Mouse (Mus musculus): ENCODE measurements at regions not wholly inside any gene's neighbourhood (a gene's known extent, or its start where the extent isn't known, plus 50 kb on each side); places are given as distances from the start of the nearest gene placed in this dataset.

- DNase-seq (ENCODE audit: low read depth, low spot score) = peak; percentile 23
Observed at GRCm38 (mm10) chr6:31899055-31899454, 151.0 kb upstream of the 1700012A03Rik start.

- DNase-seq (ENCODE audit: low read depth, low spot score) = peak; percentile 66
Observed at GRCm38 (mm10) chr6:31898609-31899008, 151.4 kb upstream of the 1700012A03Rik start.

DNA sequence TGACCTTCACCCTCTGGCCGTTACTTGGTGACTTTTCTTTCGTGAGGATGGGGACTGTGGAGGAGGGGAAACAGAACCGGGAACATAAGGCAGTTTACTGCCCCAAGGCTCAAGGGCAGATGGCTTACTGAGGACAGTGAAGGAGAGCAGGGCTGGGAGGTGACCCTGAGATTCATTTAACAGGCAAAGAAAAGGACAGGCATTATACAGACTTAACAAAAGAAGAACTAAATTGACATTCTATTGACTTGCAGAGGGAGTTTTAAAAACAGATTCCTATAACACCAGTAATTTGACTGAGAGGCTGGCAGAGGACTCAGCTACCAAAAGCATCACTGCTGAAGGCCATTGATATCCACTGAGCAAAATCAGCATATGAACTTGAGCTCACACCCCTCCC lies 153.0 kb upstream of the 1700012A03Rik start:
- peak; percentile 78 for DNase-seq (ENCODE audit: low read depth, low spot score)

DNA sequence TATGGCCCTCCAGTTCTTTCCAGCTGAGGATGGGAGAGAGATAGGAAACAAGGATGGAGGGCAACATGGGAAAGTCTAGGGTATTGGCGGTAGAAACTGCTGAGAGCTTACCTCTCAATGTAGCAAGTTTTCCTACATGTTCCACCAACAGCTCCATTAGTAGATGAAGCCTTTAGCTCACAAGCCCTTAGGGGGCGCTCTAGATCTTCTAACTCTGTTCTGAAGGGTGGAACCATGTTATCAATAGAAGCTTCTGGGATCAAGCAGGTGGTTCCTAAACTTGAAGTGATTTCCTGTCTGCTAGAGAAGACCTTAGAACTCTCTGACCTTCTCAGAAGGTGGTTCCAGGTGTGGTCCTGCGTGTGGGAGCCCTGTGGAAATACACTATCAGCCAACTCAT lies 154.2 kb upstream of the 1700012A03Rik start:
- DNase-seq (ENCODE audit: low read depth, low spot score) = peak; percentile 60

DNA sequence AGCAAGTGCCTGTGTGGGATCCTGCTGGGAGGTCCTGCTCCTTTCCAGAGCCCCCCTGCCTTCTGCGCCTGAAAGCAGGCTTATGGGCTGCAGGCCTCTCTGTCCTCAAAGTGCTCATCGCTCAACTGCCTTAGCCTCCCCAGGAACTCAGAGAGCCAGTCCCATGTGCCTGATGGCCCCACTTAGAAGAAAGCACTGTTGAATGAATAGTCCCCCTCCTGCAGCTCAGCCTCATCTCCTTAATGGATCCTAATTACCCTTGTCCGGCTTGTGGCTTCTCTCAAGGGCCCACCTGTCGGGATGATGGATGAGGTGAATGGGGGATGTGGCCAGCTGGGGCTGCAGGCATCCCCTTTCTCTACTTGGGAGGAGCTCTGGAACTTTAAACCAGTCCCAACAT lies 163.1 kb upstream of the 1700012A03Rik start:
- DNase-seq (ENCODE audit: low read depth, low spot score) = peak; percentile 23

GRCm38 (mm10) chr6:31885196-31885595 lies 164.8 kb upstream of the 1700012A03Rik start:
- DNase-seq (ENCODE audit: low read depth, low spot score) = peak; percentile 62

GRCm38 (mm10) chr6:31883726-31884125 lies 166.3 kb upstream of the 1700012A03Rik start:
- DNase-seq (ENCODE audit: low read depth, low spot score) = peak; percentile 71

GRCm38 (mm10) chr6:31874616-31875015 lies 175.4 kb upstream of the 1700012A03Rik start:
- no peak for DNase-seq (ENCODE audit: low read depth, low spot score)

DNA sequence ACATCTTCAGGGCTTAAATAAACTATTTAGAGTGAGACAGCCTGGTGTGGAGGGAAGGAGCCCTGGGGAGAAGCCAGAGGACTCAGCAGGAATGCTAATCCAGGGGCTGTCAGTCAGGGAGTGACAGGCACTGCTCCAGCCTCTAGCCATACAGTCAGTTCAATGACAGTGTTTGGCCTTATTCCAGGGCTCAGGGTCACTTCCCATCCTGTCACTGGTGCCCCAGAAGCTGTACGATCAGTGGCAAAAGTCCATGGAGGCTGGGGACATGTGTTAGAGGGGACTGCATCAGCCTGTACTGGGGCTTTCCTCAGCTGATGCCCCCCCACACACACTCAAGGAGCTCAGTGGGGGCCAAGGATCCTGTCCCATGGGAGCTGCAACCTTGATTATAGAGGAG lies 176.1 kb upstream of the 1700012A03Rik start:
- DNase-seq (ENCODE audit: low read depth, low spot score) = no peak

GRCm38 (mm10) chr6:31871766-31872165 lies 178.3 kb upstream of the 1700012A03Rik start:
- no peak for DNase-seq (ENCODE audit: low read depth, low spot score)

DNA sequence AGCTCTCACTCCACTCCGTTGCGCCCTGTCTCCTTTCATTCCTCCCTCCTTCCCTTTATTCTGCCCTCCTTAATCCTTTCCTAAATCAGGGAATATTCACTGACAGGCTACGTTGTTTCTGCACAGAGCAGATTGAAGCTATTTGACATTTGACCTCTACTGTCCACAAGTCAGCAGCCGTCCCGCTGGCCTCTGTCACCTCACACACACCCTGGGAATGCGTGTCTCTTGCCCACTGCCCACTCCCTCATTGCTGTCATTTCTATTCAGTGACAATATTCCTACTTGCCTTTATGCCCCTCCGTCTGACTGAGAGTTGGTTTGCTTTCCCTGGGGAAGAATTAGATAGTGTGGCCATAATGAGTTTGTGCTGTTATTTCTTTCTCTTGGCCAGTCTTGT lies 188.1 kb upstream of the 1700012A03Rik start:
- no peak for DNase-seq (ENCODE audit: low read depth, low spot score)

DNA sequence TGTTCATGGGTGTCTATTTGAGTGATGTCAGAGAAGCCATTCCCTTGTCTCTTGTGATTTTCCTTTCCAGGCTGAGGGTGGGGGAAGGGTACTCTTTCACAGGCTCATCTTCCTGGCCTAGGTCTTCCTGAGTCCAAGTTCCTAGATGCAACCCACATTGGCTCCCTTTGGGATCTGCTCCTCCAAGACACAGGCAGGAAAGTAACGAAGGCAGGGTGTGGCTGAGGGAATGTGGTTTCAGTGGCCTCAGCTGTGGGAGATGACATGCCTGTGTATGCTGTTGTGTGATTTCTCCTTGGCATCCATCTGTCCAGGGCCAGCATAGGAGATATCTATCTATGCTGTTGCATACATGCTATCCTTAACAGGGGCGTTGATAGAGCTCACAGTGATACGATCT lies 190.4 kb upstream of the 1700012A03Rik start:
- no peak for DNase-seq (ENCODE audit: low read depth, low spot score)

GRCm38 (mm10) chr6:31854261-31854660 lies 195.8 kb upstream of the 1700012A03Rik start:
- DNase-seq (ENCODE audit: low read depth, low spot score) = no peak

- no peak for DNase-seq (ENCODE audit: low read depth, low spot score)
Observed at GRCm38 (mm10) chr6:31846319-31846718, 203.7 kb upstream of the 1700012A03Rik start.

- no peak for DNase-seq (ENCODE audit: low read depth, low spot score)
Observed at GRCm38 (mm10) chr6:31845671-31846070, 204.4 kb upstream of the 1700012A03Rik start.

- peak; percentile 34 for DNase-seq (ENCODE audit: low read depth, low spot score)
Observed at GRCm38 (mm10) chr6:31840621-31841020, 209.4 kb upstream of the 1700012A03Rik start.

- peak; percentile 78 for DNase-seq (ENCODE audit: low read depth, low spot score)
Observed at GRCm38 (mm10) chr6:31838588-31838987, 211.5 kb upstream of the 1700012A03Rik start.

DNA sequence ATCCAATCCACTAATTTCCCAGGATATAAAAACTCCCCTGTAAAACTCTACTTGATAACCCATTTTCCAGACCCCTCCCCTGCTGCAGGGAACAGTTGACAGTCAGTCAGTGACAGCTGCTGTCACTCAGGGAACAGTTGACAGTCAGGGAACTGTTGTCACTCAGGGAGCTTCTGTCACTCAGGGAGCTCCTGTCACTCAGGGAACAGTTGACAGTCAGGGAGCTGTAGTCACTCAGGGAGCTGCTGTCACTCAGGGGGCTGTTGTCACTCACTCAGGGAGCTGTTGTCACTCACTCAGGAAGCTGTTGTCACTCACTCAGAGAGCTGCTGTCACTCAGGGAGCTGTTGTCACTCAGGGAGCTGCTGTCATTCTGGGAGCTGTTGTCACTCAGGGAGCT lies 214.3 kb upstream of the 1700012A03Rik start:
- DNase-seq (ENCODE audit: low read depth, low spot score) = no peak

DNA sequence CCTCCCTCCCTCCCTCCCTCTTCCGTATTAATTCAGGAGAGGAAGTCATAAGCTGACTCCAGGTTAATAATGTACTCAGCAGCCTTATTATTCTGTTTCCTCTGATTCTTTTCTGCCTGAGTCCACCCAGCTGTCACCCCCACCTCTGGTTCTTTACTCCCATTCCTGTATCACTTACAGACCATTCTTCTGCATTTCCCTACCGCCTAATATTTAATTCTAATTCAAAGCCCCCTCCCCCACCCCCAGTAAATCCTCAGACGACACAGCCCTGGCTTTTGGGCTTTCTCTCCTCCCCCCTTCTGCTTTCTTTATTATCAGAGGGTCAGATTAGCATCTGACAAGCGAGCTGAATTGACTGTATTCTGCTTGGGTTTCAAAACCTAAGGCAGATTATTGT lies 215.5 kb upstream of the 1700012A03Rik start:
- DNase-seq (ENCODE audit: low read depth, low spot score) = no peak

DNA sequence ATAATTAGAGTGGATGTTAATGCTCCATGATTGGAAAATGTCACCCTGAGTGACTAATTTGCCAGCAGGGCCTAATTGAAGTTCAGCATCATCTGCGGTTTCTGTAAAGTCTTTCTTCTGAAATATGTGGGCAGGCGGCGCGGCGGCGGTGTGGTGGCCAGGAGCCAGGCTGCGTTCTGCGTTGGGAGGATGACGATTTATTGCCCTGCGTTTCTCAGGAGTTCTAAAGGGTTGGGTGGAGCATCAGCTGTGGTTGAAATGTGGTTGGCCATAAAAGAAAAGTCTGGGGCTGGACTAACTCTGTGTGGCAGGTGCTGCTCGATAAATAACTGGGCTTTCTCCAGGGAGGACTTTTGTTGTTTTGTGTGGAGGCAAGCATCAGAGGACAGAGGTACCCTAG lies 219.4 kb upstream of the 1700012A03Rik start:
- DNase-seq (ENCODE audit: low read depth, low spot score) = no peak

DNA sequence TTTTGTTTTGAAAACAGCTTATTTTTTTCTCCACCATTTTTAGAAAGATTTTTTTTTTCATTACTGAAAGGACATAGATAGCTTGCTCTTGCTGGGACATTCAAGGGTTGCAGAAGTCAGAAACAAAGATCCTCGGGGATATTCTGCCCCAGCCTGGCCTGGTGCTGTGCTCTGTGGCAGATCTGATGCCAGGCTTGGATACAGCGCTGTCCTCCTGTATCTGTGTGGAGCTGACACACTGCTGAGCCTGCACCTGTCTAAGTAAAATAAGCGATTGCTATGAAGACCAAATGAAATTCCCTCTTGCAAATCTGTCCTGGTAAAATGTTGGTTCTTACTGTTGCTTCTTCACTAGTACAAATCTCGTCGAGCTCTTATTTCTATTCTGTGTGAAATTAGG lies 226.4 kb upstream of the 1700012A03Rik start:
- DNase-seq (ENCODE audit: low read depth, low spot score) = no peak

GRCm38 (mm10) chr6:31822186-31823085 lies 227.6 kb upstream of the 1700012A03Rik start:
- no peak for DNase-seq (ENCODE audit: low read depth, low spot score)

DNA sequence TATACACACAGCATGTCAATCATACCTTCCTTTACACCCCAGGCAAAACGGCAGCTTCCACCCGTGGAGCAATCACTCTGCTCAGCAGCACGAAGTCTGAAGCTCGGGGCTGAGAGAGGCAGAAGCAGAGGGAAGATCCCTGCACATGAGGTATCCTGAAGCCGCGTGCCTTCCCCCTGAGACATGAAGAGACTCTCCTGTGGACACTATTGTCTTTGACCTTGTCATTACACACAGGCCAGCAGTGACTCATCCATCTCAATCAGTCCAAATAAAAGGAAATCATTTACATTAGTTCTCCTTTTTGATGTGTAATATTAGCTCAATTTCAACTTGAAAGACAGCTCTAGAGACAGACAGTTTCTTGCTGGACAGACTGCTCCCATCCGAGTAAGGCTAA lies 228.4 kb upstream of the 1700012A03Rik start:
- peak; percentile 64 for DNase-seq (ENCODE audit: low read depth, low spot score)

Data from ES-CJ7 (cell line).